Mouse (Mus musculus) heart, postnatal 0 days (tissue): Measurements from ENCODE around the gene Katna1. TPM values are rescaled to one million over a fixed set of nuclear protein-coding genes. Genes with fewer than 3 reads are reported as not detected.

ENCODE experiments used
- ATAC-seq: fragments of 200-750 bp; cut with Nextera tagmentation; 2 replicates; pipeline ENCODE4 v1.8.0; 2017; ENCODE audit warnings: low read depth, moderate number of reproducible peaks, moderate library complexity; ENCODE audit not compliant: insufficient read depth
- DNase-seq: peaks from one replicate; pipeline ENCODE4 v3.0.0-alpha.2; 2016; ENCODE audit warnings: low spot score
- H3K27ac ChIP-seq: fragments of 300-500 bp; sonication (generic); 2 replicates; pipeline ENCODE4 v1.5.1; 2014; ENCODE audit warnings: low read depth, mild to moderate bottlenecking
- H3K27me3 ChIP-seq: fragments of 300-500 bp; sonication (generic); 2 replicates; pipeline ENCODE4 v1.6.1; 2014; ENCODE audit warnings: low read length, mixed read lengths; ENCODE audit not compliant: control insufficient read depth, insufficient read depth
- H3K36me3 ChIP-seq: fragments of 300-500 bp; sonication (generic); replicated peaks from 2 replicates; pipeline ENCODE4 v1.6.1; 2014; ENCODE audit warnings: low read length, mixed read lengths; ENCODE audit not compliant: control insufficient read depth, insufficient read depth
- H3K4me1 ChIP-seq: fragments of 300-500 bp; sonication (generic); 2 replicates; pipeline ENCODE4 v1.6.1; 2014; ENCODE audit warnings: antibody characterized with exemption; ENCODE audit not compliant: control insufficient read depth, insufficient read depth
- H3K4me2 ChIP-seq: fragments of 300-500 bp; sonication (generic); 2 replicates; pipeline ENCODE4 v1.6.1; 2014; ENCODE audit warnings: low read depth, mild to moderate bottlenecking, low read length, moderate library complexity
- H3K4me3 ChIP-seq: fragments of 300-500 bp; sonication (generic); 2 replicates; pipeline ENCODE4 v1.5.1; 2014; ENCODE audit warnings: low read depth, low read length
- H3K9ac ChIP-seq: fragments of 300-500 bp; sonication (generic); replicated peaks from 2 replicates; pipeline ENCODE4 v1.6.1; 2014; ENCODE audit warnings: low read depth, low read length, mixed read lengths
- H3K9me3 ChIP-seq: fragments of 300-500 bp; sonication (generic); replicated peaks from 2 replicates; pipeline ENCODE4 v1.6.1; 2016; ENCODE audit warnings: low read length; ENCODE audit not compliant: control insufficient read depth
- CTCF ChIP-seq: IDR thresholded peaks from 2 replicates; pipeline ENCODE4 v1.5.1; 2016; ENCODE audit warnings: antibody characterized with exemption, control low read depth, low read depth
- EP300 ChIP-seq: IDR thresholded peaks from 2 replicates; pipeline ENCODE4 v1.6.1; 2016; ENCODE audit warnings: antibody characterized with exemption, low read depth
- WGBS: fragments of 180-500 bp; shearing (Covaris S2); extraction: QIAGEN DNeasy Blood & Tissue Kit; methylation state at CpG from one replicate; pipeline ENCODE4 v1.1.7; 2014; 5-methylcytosine and 5-hydroxymethylcytosine counted together
- polyA plus RNA-seq: library from polyadenylated mRNA; unstranded; fragments of >200 nt; fragmentation: Nextera tagmentation; extraction: Ambion mirVana; gene quantifications from 2 replicates; pipeline ENCODE4 v1.2.1, GENCODE M21; 2015
- total RNA-seq: library from RNA; depleted of rRNA; stranded (reverse); fragments of >200 nt; gene quantifications from 2 replicates; pipeline ENCODE4 v1.2.3, GENCODE M21; 2014; ENCODE audit warnings: low replicate concordance

Katna1 gene
- total and polyA plus RNA-seq, 2 experiments from 2014 or later = 22.8 to 36.0 TPM

- Histone ChIP-seq H3K4me1 (no peaks in the 10 kb centered on the region), H3K9me3 (no peaks in the 10 kb centered on the region), H3K36me3 (peaks cover 60% of the 10 kb centered on the region), H3K4me2 (no peak overlapping the region), H3K27ac (no peak overlapping the region), H3K4me3 (no peak overlapping the region), H3K27me3 (no peaks in the 10 kb centered on the region), H3K9ac (no peak overlapping the region)
- no peak for DNase-seq
- 81% methylated on average over 6 of the region's 6 CpGs for WGBS
- TF ChIP-seq EP300 (no peak), CTCF (no peak)
- no peak; the same call in 1 of the 2 replicates for ATAC-seq
Measured at GRCm38 (mm10) chr10:7748752-7749151, 23.0 kb downstream of the Katna1 start.

DNA sequence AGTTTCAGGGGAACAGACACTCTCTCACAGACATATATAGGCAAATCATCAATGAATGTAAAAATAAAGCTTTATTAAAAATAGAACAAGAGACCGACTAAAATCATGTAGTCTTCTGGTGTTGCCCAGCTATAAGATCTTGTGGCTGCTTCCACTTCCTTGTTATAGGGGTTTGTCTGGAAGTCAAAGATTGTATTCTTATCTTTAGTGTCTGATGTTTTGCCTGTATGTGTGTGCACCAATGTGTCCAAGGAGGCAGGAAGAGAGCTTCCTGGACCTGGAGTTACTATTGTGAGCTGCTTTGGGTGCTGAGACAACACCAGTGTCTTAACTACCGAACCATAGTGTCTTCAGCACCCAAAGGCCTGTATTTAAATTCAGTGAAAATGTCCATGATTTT lies 31.7 kb downstream of the Katna1 start:
- no peaks in the 10 kb centered on the region for H3K27me3 ChIP-seq
- no peak for TF ChIP-seq CTCF
- TF ChIP-seq EP300 = no peak
- no peak for ATAC-seq

GRCm38 (mm10) chr10:7772346-7772745 lies 46.5 kb downstream of the Katna1 start:
- Histone ChIP-seq H3K27me3 (no peaks in the 10 kb centered on the region), H3K9me3 (no peaks in the 10 kb centered on the region), H3K27ac (no peak overlapping the region), H3K4me2 (no peak overlapping the region), H3K4me1 (no peaks in the 10 kb centered on the region), H3K4me3 (no peak overlapping the region), H3K9ac (no peak overlapping the region), H3K36me3 (peaks cover 84% of the 10 kb centered on the region)
- 89% methylated on average over 4 of the region's 4 CpGs for WGBS
- no peak for TF ChIP-seq EP300
- no peak for TF ChIP-seq CTCF
- no peak for DNase-seq
- no peak for ATAC-seq

More for the DNA sequence above, 31.7 kb downstream of the Katna1 start:
- H3K27ac ChIP-seq = no peak overlapping the region
- H3K4me2 ChIP-seq = no peak overlapping the region
- no peaks in the 10 kb centered on the region for H3K4me1 ChIP-seq
- no peak overlapping the region for H3K4me3 ChIP-seq
- peaks cover 76% of the 10 kb centered on the region for H3K36me3 ChIP-seq
- no peak for DNase-seq
- H3K9ac ChIP-seq = no peak overlapping the region
- WGBS = 77% methylated on average over 2 of the region's 2 CpGs
- H3K9me3 ChIP-seq = no peaks in the 10 kb centered on the region

- Histone ChIP-seq H3K4me1 (no peaks in the 10 kb centered on the region), H3K4me2 (no peak overlapping the region), H3K9me3 (no peaks in the 10 kb centered on the region), H3K36me3 (peaks cover 87% of the 10 kb centered on the region), H3K27me3 (no peaks in the 10 kb centered on the region), H3K4me3 (no peak overlapping the region), H3K9ac (no peak overlapping the region), H3K27ac (no peak overlapping the region)
- TF ChIP-seq EP300 (no peak), CTCF (no peak)
- 71% methylated on average over 1 of the region's 1 CpGs for WGBS
- DNase-seq (no peak), ATAC-seq (no peak)
Measured at GRCm38 (mm10) chr10:7772769-7773168, 47.0 kb downstream of the Katna1 start.

- no peak for DNase-seq
- H3K27ac ChIP-seq = no peak overlapping the region
- peaks cover 71% of the 10 kb centered on the region for H3K36me3 ChIP-seq
- H3K4me1 ChIP-seq = no peaks in the 10 kb centered on the region
- H3K27me3 ChIP-seq = no peaks in the 10 kb centered on the region
- H3K9me3 ChIP-seq = no peaks in the 10 kb centered on the region
- no peak overlapping the region for H3K4me2 ChIP-seq
- TF ChIP-seq CTCF (no peak), EP300 (no peak)
- WGBS = 84% methylated on average over 8 of the region's 8 CpGs
- H3K4me3 ChIP-seq = no peak overlapping the region
- H3K9ac ChIP-seq = no peak overlapping the region
- no peak for ATAC-seq
Measured at GRCm38 (mm10) chr10:7775421-7775820, 49.6 kb downstream of the Katna1 start.

- WGBS = 91% methylated on average over 3 of the region's 3 CpGs
- H3K27ac ChIP-seq = no peak overlapping the region
- TF ChIP-seq EP300 (no peak), CTCF (no peak)
- H3K27me3 ChIP-seq = no peaks in the 10 kb centered on the region
- ATAC-seq = no peak
- no peak overlapping the region for H3K9ac ChIP-seq
- H3K4me2 ChIP-seq = no peak overlapping the region
- peaks cover 41% of the 10 kb centered on the region for H3K36me3 ChIP-seq
- no peak overlapping the region for H3K4me3 ChIP-seq
- no peak for DNase-seq
- H3K4me1 ChIP-seq = no peaks in the 10 kb centered on the region
- H3K9me3 ChIP-seq = no peaks in the 10 kb centered on the region
Measured at GRCm38 (mm10) chr10:7778361-7778760, 52.6 kb downstream of the Katna1 start.
